Mouse (Mus musculus) kidney, embryonic 14.5 days (tissue): ENCODE measurements at regions not wholly inside any gene's neighbourhood (a gene's known extent, or its start where the extent isn't known, plus 50 kb on each side); places are given as distances from the start of the nearest gene placed in this dataset.

Experiments used
- ATAC-seq: fragments of 200-750 bp; cut with Nextera tagmentation; 2 replicates; pipeline ENCODE4 v1.8.0; 2017; ENCODE audit warnings: moderate number of reproducible peaks, mild to moderate bottlenecking, moderate TSS enrichment, moderate library complexity; ENCODE audit not compliant: low FRiP score, low TSS enrichment
- H3K27ac ChIP-seq: fragments of 300-500 bp; sonication (generic); 2 replicates; pipeline ENCODE4 v1.5.1; 2014; ENCODE audit warnings: low read depth, mild to moderate bottlenecking, low read length, moderate library complexity, mixed read lengths
- H3K27me3 ChIP-seq: fragments of 300-500 bp; sonication (generic); 2 replicates; pipeline ENCODE4 v1.6.1; 2014; ENCODE audit warnings: mild to moderate bottlenecking, low read length; ENCODE audit not compliant: control insufficient read depth, insufficient read depth
- H3K36me3 ChIP-seq: fragments of 300-500 bp; sonication (generic); 2 replicates; pipeline ENCODE4 v1.6.1; 2014; ENCODE audit warnings: low read length, mixed read lengths; ENCODE audit not compliant: control insufficient read depth, insufficient read depth
- H3K4me1 ChIP-seq: fragments of 300-500 bp; sonication (generic); 2 replicates; pipeline ENCODE4 v1.6.1; 2014; ENCODE audit warnings: low read length, mixed read lengths; ENCODE audit not compliant: control insufficient read depth, insufficient read depth
- H3K4me2 ChIP-seq: fragments of 300-500 bp; sonication (generic); replicated peaks from 2 replicates; pipeline ENCODE4 v1.6.1; 2014; ENCODE audit warnings: low read depth, mild to moderate bottlenecking, low read length
- H3K4me3 ChIP-seq: fragments of 300-500 bp; sonication (generic); 2 replicates; pipeline ENCODE4 v1.5.1; 2014; ENCODE audit warnings: mild to moderate bottlenecking, low read length
- H3K9ac ChIP-seq: fragments of 300-500 bp; sonication (generic); 2 replicates; pipeline ENCODE4 v1.6.1; 2014; ENCODE audit warnings: low read depth, mild to moderate bottlenecking, low read length, moderate library complexity
- H3K9me3 ChIP-seq: fragments of 300-500 bp; sonication (generic); 2 replicates; pipeline ENCODE4 v1.6.1; 2016; ENCODE audit warnings: low read length; ENCODE audit not compliant: control insufficient read depth
- WGBS: fragments of 180-500 bp; shearing (Covaris S2); extraction: QIAGEN DNeasy Blood & Tissue Kit; methylation state at CpG from one replicate; pipeline ENCODE4 v1.1.7; 2014; 5-methylcytosine and 5-hydroxymethylcytosine counted together

- Histone ChIP-seq H3K9me3 (no peaks in the 10 kb centered on the region), H3K27ac (no peak overlapping the region), H3K4me1 (peaks cover 33% of the 10 kb centered on the region), H3K36me3 (no peaks in the 10 kb centered on the region), H3K4me2 (peak overlapping the region; percentile 32), H3K4me3 (peak overlapping the region; percentile 14; the same call in 1 of the 2 replicates), H3K27me3 (peaks cover 34% of the 10 kb centered on the region), H3K9ac (no peak overlapping the region)
- no peak for ATAC-seq
- 6% methylated on average over 26 of the region's 26 CpGs for WGBS
Measured at GRCm38 (mm10) chr14:61684473-61685230, 77.4 kb downstream of the Kcnrg start.

- Histone ChIP-seq H3K4me3 (no peak overlapping the region), H3K36me3 (no peaks in the 10 kb centered on the region), H3K9me3 (no peaks in the 10 kb centered on the region), H3K27ac (no peak overlapping the region), H3K9ac (no peak overlapping the region), H3K27me3 (peaks cover 40% of the 10 kb centered on the region), H3K4me1 (peaks cover 33% of the 10 kb centered on the region), H3K4me2 (no peak overlapping the region)
- ATAC-seq: no peak
- WGBS: 15% methylated on average over 12 of the region's 12 CpGs
Measured at GRCm38 (mm10) chr14:61685231-61685800, 78.1 kb downstream of the Kcnrg start.

DNA sequence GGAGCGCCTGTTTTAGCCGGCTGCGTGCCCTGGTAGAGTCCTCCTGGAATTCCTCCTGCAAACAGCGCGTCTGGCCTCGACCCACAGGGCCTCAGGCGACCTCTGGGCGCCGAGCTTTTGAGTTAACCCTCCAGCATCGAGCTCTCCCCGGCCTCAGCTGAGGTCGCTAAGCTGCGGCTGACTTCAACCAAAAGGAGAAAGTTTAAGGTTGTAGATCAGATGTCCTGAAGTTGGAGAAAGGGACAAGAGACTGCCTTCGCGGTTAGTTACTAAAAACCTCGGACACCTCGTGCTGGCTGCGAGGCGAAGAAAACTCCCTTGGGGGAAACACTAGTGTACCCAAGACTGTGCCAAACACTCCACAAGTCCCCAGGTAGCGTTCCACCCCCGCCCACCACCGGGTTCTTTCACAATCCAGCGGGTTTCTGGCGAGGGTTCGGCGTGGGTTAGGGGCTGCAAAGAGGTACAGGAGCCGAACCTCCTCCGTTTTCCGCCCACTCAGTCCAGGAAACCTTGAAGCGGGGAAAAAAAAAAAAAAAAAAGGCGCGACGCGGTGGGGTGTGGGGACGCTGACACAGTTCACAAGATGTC lies 78.9 kb downstream of the Kcnrg start:
- H3K36me3 ChIP-seq: no peaks in the 10 kb centered on the region
- H3K27me3 ChIP-seq: peaks cover 49% of the 10 kb centered on the region
- no peak for ATAC-seq
- H3K4me3 ChIP-seq: peak overlapping the region; percentile 38
- H3K9me3 ChIP-seq: no peaks in the 10 kb centered on the region
- peak overlapping the region; percentile 40; the same call in 1 of the 2 replicates for H3K9ac ChIP-seq
- H3K4me2 ChIP-seq: peak overlapping the region; percentile 72
- peaks cover 33% of the 10 kb centered on the region for H3K4me1 ChIP-seq
- no peak overlapping the region for H3K27ac ChIP-seq
- 2% methylated on average over 30 of the region's 35 CpGs for WGBS

DNA sequence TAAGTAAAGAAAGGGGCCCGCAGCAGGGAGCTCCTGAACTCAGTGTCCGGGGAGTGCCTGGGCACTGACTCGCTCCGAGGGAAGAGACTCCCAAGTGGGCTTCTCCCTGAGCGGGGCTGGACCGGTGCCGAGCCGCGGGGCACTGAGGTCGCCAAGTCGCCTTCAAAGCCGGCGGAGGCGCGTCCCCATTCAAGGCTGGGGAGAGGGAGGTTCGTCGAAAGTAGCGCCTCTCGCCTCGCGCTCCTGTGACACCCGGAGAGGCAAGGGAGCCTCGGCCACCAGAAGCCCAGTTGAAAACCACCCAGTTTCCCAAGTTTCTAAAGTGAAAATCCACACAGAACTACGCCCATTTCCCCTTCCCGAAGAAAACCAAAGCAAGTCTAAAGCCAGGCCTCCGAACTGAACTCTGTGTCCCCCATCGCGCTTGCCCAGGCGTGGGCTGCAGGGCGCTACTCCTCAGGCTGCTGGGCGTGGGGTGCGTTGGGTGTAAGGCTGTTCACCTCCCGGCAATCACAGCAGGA lies 79.6 kb downstream of the Kcnrg start:
- H3K4me1 ChIP-seq: peaks cover 33% of the 10 kb centered on the region
- no peak for ATAC-seq
- WGBS: under 1% methylated on average over 32 of the region's 33 CpGs
- no peak overlapping the region for H3K27ac ChIP-seq
- peak overlapping the region; percentile 40 for H3K9ac ChIP-seq
- H3K9me3 ChIP-seq: no peaks in the 10 kb centered on the region
- no peaks in the 10 kb centered on the region for H3K36me3 ChIP-seq
- peaks cover 54% of the 10 kb centered on the region for H3K27me3 ChIP-seq
- peak overlapping the region; percentile 38 for H3K4me3 ChIP-seq
- H3K4me2 ChIP-seq: peak overlapping the region; percentile 72

DNA sequence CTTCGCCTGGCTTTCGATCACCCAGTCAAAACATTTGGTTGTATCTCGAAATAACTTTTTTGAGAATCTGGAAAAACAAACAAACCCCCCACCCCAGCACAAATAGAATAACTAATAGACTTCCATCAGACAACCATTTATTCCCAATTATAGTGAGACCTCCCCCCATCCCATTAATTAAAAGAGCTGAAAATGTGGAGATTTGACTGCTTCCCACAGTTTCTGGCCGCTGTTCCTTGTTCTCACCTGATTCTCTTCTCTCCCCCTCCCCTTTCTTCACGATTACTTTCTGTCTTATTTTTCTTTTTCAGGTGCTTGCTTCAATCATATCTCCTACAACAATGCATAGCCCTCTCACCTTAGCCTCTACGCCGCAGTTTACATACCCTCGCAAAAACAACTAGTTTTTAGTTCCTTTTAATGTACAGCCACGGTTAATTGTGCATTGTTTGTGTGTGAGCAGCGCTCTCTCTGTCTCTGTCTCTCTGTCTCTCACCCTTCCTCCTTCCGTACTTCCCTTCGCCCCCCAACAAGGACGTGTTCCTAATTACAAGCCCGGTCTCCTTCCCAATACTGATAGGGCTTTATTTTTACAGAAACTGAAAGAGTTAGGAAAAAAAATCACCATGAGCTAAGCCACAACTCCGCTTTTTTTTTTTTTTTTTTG lies 80.2 kb downstream of the Kcnrg start:
- ATAC-seq: no peak
- Histone ChIP-seq H3K36me3 (no peaks in the 10 kb centered on the region), H3K4me3 (peak overlapping the region; percentile 38), H3K27me3 (peaks cover 54% of the 10 kb centered on the region), H3K4me2 (peak overlapping the region; percentile 72), H3K9me3 (no peaks in the 10 kb centered on the region), H3K4me1 (peaks cover 33% of the 10 kb centered on the region), H3K9ac (no peak overlapping the region), H3K27ac (no peak overlapping the region)
- under 1% methylated on average over 15 of the region's 15 CpGs for WGBS

GRCm38 (mm10) chr14:61688013-61688520 lies 80.8 kb downstream of the Kcnrg start:
- H3K9me3 ChIP-seq: no peaks in the 10 kb centered on the region
- no peak overlapping the region for H3K4me3 ChIP-seq
- H3K27me3 ChIP-seq: peaks cover 50% of the 10 kb centered on the region
- H3K27ac ChIP-seq: no peak overlapping the region
- peaks cover 30% of the 10 kb centered on the region for H3K4me1 ChIP-seq
- H3K9ac ChIP-seq: no peak overlapping the region
- no peak for ATAC-seq
- 3% methylated on average over 11 of the region's 11 CpGs for WGBS
- H3K36me3 ChIP-seq: no peaks in the 10 kb centered on the region
- no peak overlapping the region for H3K4me2 ChIP-seq

GRCm38 (mm10) chr14:61688666-61689065 lies 81.4 kb downstream of the Kcnrg start:
- Histone ChIP-seq H3K9me3 (no peaks in the 10 kb centered on the region), H3K4me3 (peak overlapping the region; percentile 17; the same call in 1 of the 2 replicates), H3K4me1 (peaks cover 25% of the 10 kb centered on the region), H3K27ac (no peak overlapping the region), H3K27me3 (peaks cover 47% of the 10 kb centered on the region), H3K36me3 (no peaks in the 10 kb centered on the region), H3K9ac (no peak overlapping the region), H3K4me2 (peak overlapping the region; percentile 40; the same call in 1 of the 2 replicates)
- 2% methylated on average over 9 of the region's 9 CpGs for WGBS
- no peak for ATAC-seq

DNA sequence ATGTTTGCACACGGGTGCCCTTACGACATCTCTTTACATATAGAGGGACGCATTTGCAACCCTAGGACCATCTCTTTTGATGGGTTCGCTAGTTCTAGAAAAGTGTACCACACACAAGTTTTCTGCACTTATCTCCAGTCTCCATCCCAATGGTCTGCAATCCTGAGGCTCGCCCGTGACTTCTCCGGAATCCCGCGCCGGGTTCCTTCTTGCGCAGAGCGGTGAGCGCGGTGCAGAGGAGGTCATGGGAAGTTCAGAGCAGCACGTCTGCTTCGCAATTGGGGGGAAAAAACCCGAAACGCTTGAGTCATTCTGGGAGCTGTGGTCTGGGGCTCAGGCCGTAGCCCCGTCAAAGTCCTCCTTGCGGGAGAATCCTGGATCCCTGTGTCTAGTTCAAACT lies 82.0 kb downstream of the Kcnrg start:
- peak; percentile 30; the same call in 1 of the 2 replicates for ATAC-seq
- Histone ChIP-seq H3K4me3 (peak overlapping the region; percentile 17; the same call in 1 of the 2 replicates), H3K4me1 (peaks cover 22% of the 10 kb centered on the region), H3K27me3 (peaks cover 47% of the 10 kb centered on the region), H3K36me3 (no peaks in the 10 kb centered on the region), H3K4me2 (peak overlapping the region; percentile 40), H3K27ac (no peak overlapping the region), H3K9me3 (no peaks in the 10 kb centered on the region), H3K9ac (no peak overlapping the region)
- 1% methylated on average over 21 of the region's 21 CpGs for WGBS
